Mouse (Mus musculus) brain, embryonic 14.5 days (tissue): ENCODE results near the gene Cst6. TPM values are rescaled to one million over a fixed set of nuclear protein-coding genes. Genes with fewer than 3 reads are reported as not detected.

Experiments used
- DNase-seq: peaks from one replicate; pipeline ENCODE4 v3.0.0-alpha.2; 2011; ENCODE audit warnings: low read depth
- CTCF ChIP-seq: fragments of 200-500 bp; IDR thresholded peaks from 2 replicates; pipeline ENCODE4 v1.5.1; 2012; ENCODE audit warnings: inconsistent platforms, mild to moderate bottlenecking, moderate library complexity, borderline replicate concordance; ENCODE audit not compliant: insufficient read depth, insufficient read length; ENCODE audit errors: extremely low read depth
- POLR2A ChIP-seq: fragments of 200-500 bp; IDR thresholded peaks from 2 replicates; pipeline ENCODE4 v1.6.1; 2012; ENCODE audit warnings: mild to moderate bottlenecking, inconsistent platforms, borderline replicate concordance; ENCODE audit not compliant: poor library complexity, insufficient read depth, insufficient read length, severe bottlenecking; ENCODE audit errors: extremely low read depth
- polyA plus RNA-seq: library from polyadenylated mRNA; depleted of rRNA; stranded (reverse); fragments of >200 nt; gene quantifications from 2 replicates; pipeline ENCODE4 v1.2.3, GENCODE M21; 2012

Cst6 gene
- polyA plus RNA-seq, 1 experiment, result 1.6 TPM

DNA sequence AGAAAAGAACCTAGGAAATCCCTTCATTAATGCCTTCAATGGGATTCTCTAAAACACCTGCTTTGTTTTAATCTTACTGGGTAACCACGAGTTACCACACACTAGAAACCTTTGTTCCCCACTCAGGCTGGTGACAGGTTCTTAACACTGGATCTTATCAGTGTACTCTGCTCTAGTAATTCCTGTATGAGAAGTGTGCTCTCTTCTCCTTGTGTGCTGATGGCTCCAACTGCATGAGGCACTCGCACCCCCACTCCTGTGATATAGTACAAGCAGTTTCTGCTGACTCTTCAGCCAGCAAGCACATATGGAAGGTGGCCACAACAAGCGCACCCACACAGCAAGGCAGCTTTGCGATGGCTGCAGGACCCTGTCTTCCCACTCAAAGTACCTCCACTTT, 24.8 kb upstream of the Cst6 start:
- DNase-seq, result no peak
- TF ChIP-seq CTCF, result no peak

DNA sequence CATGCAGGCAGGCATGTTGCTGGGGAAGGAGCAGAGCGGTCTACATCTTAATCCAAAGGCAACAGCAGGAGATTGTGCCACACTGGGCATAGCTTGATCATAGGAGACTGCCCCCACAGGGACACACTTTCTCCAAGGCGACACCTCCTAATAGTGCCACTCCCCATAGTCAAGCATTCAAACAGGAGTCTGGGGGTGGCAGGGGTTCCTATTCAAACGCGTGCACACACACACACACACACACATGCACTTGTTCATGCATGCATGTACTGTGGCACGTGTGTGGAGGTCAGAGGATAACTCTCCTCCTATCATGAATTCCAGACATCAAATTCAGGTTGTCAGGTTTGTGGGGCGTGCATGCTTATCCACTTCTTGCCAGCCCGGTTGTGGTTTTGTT, 23.4 kb upstream of the Cst6 start:
- no peak for DNase-seq
- TF ChIP-seq CTCF (no peak), POLR2A (no peak)

DNA sequence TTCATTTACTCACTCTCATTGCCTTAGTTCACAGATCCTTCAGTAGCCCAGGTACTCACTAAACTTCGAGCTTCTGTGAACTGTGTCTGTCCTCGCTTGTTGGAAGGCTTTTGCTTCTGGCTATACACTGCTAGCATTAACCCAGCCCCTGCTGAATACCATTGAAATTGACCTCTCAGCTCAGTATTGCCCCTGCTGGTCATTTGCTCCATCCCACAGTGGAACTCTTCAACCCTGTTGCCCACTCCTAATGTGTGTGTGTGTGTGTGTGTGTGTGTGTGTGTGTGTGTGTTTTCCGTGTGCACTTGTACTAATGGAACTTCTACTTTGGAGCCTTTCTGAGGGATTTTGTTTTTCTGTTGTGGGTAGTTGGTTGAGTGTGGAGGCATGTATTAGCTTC, 21.6 kb upstream of the Cst6 start:
- TF ChIP-seq CTCF, result no peak
- no peak for TF ChIP-seq POLR2A
- no peak for DNase-seq

DNA sequence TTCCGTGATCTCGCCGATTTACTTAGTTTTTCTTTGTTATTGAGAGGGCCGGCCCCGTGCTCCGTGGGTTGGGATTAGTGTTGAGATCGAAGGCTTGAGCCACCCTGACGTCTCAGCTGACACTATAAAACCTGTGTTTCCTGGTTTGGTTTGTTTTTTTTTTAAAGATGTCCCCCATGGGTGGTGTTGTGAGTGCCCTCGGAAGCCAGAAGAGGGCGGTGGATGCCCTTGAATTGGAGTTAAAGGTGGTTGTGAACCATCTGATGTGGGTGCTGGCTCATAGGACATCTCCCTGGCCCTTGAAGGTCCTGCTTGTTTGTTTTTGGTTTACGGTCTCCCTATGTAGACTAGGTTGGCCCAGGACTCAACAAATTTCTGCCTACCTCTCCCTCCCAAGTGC, 18.1 kb upstream of the Cst6 start:
- peak; percentile 16 for DNase-seq

DNA sequence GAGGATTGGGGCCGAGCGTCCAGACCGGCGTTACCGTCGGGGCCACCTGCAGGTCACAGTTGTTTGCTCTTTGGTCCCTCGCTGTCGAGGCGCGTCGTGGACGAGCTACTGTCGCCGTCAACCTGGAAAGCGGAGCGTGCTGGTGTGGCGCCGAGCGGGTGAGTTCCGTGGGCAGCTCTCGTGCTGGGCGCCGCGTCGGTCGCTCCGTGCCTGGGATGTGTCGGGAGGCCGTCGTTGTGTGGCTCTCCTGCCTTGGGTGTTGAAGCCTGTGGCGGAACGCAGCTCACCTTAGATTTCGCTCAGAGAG, 17.6 kb upstream of the Cst6 start, which contains the start of gene Banf1:
TSS of gene Banf1 (minus strand) at position 116 of the 307 bp plus-strand sequence.
- DNase-seq, result no peak
- TF ChIP-seq POLR2A (no peak), CTCF (no peak)

More for the DNA sequence above, 18.1 kb upstream of the Cst6 start:
- no peak for TF ChIP-seq POLR2A
- TF ChIP-seq CTCF, result 0 out of 2 replicates have a peak, but pooled peaks have one; percentile 16

DNA sequence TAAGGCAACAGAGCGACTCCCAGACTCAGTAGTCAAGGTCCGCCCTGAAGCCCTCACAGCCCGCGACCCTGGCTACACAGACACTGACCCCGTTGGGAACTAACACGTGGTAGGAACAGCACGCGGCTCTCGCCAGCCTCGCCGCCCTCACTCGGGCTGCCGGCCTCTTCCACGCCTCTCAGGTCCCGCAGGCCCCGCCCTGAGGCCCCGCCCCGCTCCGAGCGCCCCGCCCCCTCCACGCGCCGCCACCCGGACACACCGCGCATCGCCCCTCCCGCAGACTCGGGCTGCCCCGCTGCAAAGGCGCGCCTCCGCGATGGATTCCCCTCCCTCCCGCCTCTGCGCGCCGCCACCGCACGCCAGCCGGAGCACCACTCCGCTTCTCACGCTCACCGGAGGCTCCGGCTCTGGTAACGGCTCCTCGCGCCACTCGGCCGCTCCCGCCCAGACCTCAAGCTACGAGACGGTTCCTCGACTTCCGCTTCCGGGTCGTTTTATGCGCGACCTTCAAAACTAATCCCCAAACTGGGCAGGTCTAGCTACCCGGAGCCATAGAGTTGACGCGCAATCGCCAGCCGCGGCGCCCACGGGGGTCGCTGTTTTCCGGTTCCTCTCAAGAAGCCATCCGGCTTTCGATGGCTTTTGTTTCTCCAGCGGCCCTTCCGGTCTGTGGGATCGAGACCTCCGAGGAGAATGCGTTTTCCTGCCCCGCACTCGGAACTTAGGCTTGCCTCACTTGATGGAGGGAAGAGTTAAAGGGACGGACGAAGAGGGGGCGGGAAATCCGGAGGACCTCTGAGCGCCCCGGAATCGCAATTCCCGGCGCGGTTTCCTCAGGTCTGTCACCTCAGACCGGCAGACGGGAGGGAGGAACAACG, 17.0 kb upstream of the Cst6 start, which contains the start of gene Eif1ad:
TSS of gene Eif1ad (plus strand) at position 567 of the 878 bp plus-strand sequence.
- TF ChIP-seq POLR2A (peak; percentile 69), CTCF (no peak)

DNA sequence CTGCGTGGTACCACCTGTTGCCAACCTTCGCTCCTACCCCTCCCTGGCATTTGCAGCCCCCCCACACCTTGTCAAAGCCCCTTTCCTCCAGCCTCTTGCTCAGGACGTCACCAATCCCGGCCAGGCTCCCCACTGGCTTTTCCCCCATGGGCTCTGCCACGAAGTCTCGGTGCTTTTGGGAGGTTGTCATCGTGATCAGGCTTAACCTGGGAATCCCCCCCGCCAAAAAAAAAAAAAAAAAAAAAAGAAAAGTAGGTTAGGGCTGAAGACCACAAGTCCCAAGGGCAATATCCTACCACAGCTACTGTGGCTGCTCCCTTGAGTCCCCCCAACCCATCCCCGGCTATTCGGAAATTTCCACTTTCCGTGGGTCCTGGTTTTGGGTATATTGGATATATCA, 16.4 kb upstream of the Cst6 start:
- TF ChIP-seq POLR2A (no peak), CTCF (no peak)
- no peak for DNase-seq

More for the DNA sequence above, 17.0 kb upstream of the Cst6 start, which contains the start of gene Eif1ad:
- peak; percentile 99 for DNase-seq

DNA sequence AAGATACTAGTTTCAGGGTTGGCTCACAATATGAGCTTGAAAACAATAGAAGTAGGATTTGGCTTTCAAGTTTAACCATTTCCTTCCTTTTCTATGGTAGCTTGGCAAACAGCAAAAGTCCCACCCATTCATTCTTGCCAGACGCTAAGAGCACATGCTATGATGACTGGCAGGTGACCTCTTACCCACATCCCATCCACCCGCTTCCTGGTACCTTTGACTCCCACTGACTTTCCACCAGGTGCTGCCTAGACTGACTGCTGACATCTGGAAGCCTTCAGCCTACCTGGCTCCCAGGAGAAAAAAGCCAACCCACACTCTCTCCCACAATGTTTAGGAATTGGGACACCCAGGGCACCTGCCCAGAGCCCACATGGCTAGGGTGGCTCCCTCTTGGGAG, 14.8 kb upstream of the Cst6 start:
- TF ChIP-seq POLR2A (no peak), CTCF (no peak)
- DNase-seq, result no peak

DNA sequence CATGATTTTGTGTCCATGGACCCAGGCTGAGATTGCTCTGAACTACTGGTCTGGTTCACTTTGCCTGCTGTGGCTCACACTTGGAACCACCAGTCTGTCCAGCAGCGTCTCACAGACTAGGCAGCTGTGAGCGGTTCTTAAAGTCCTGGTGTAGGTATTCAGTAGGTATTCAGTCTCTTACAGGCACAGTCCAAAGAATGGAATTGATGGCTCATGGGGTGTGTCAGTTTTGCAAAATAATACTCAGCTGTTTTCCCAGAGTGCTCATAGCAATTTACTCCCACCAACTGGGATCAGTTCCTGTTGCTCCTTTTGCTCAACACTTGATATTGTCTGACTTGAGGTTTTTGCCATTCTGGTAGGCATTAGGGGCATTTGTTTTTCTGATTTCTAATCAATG, 12.8 kb upstream of the Cst6 start:
- DNase-seq, result no peak
- TF ChIP-seq CTCF (no peak), POLR2A (no peak)

DNA sequence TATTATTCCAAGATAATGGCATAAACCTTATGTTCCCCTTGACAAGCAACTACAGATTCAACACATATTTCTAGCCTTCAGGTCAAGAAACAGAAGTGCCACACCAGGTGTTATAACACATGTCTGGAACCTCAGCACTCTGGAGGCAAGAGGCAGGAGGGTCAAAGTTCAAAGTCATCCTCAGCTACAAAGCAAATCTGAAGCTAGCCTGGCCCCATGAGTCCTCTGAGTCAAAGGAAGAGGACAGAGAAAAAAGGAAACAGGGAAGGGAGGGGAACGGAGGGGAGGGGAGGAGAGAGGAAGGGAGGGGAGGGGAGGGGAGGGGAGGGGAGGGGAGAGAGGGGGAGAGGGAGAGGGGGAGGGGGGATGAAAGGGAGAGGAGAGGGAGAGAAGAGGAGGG, 6.7 kb upstream of the Cst6 start:
- TF ChIP-seq CTCF (no peak), POLR2A (no peak)
- DNase-seq, result no peak

DNA sequence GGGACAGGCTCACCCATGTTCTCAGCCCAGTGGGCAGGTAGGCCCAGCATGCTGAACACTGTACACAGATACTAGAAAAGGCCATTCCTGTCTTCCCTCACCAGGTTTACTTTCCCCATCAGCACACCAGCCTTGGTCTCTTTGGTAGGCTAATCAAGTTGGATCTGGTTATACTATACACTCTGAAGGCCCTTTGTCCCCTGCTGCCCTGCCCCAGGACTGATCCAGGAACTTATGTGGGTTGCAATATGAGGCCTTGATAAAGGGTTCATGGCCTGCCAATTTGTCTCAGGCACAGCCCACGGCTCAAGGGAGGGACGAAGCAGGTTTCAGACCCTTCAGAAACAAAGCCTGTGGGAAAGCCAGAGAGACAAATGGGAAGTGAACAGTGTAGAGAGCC, 4.2 kb upstream of the Cst6 start:
- TF ChIP-seq POLR2A (no peak), CTCF (no peak)
- DNase-seq, result no peak
